Mouse (Mus musculus): ENCODE measurements around the gene Olfr1044.

- TF ChIP-seq CTCF (conservative IDR thresholded peaks at IDR 0.05; ENCODE audit: low read length) = no peak
- no peak for TF ChIP-seq NANOG (IDR thresholded peaks at IDR 0.05; ENCODE audit: borderline replicate concordance, low read length)
- TF ChIP-seq POU5F1 (IDR thresholded peaks at IDR 0.05; ENCODE audit: borderline replicate concordance, low read length) = no peak
These were observed 8.0 kb upstream of the Olfr1044 start, which contains the start of gene Olfr52 for GRCm38 (mm10) chr2:86185583-86185982.

Data from E14TG2a.4 (cell line).